Mouse (Mus musculus) lung, postnatal 0 days (tissue): ENCODE results near the gene Pld3.

Experiments used
- CTCF ChIP-seq: IDR thresholded peaks from 2 replicates; pipeline ENCODE4 v1.5.1; 2016; ENCODE audit warnings: antibody characterized with exemption, mild to moderate bottlenecking
- EP300 ChIP-seq: IDR thresholded peaks from 2 replicates; pipeline ENCODE4 v1.6.1; 2016; ENCODE audit warnings: antibody characterized with exemption, mild to moderate bottlenecking, control low read depth

GRCm38 (mm10) chr7:27541922-27542321 is 11.1 kb downstream of the Pld3 start:
- TF ChIP-seq CTCF (no peak), EP300 (no peak)
